17 mouse cellular contexts compared by ENCODE assay signal in genomic region chr11:117438363-117438762, GRCm38 (mm10). TPM values are rescaled to one million over a fixed set of nuclear protein-coding genes. Genes with fewer than 3 reads are reported as not detected.
DNase-seq lines count a peak whose midpoint lies in the region; ATAC-seq and TF ChIP-seq lines count a peak whose summit lies in the region.
"Had no signal": no experiment of that assay in that cellular context is flagged by ENCODE, and none has a peak within 500 bp of the region (broad histone marks: within the 10 kb centered on the region; RNA-seq: fewer than 3 reads in every experiment).

No protein-coding gene starts in this region.

- H3K9me3 ChIP-seq in forebrain, embryonic 11.5 days (ENCODE audit: control insufficient read depth, low read length): no peaks in the 10 kb centered on the region
- H3K9me3 ChIP-seq in forebrain, embryonic 16.5 days (ENCODE audit: control insufficient read depth, low read length): no peaks in the 10 kb centered on the region
- H3K9me3 ChIP-seq in E14TG2a.4 (ENCODE audit: low read length): no peaks in the 10 kb centered on the region
- no peaks in the 10 kb centered on the region for H3K9me3 ChIP-seq in intestine, embryonic 16.5 days (ENCODE audit: control insufficient read depth, low read length)
- H3K9me3 ChIP-seq: heart, embryonic 15.5 days; kidney, embryonic 15.5 days; limb, embryonic 10.5 days; liver, embryonic 12.5 days; lung, embryonic 15.5 days had no signal

- TF ChIP-seq POLR2A in brain, embryonic 14.5 days (IDR thresholded peaks at IDR 0.05; ENCODE audit: borderline replicate concordance, extremely low read depth, insufficient read depth, insufficient read length, poor library complexity, severe bottlenecking): no peak

- H3K4me3 ChIP-seq in forebrain, embryonic 11.5 days (ENCODE audit: low read depth, low read length): no peak overlapping the region
- H3K4me3 ChIP-seq in forebrain, embryonic 16.5 days (replicated peaks; ENCODE audit: low read length): no peak overlapping the region
- H3K4me3 ChIP-seq in E14TG2a.4 (replicated peaks; ENCODE audit: low read length): 0 out of 2 replicates have a peak overlapping the region, but pooled peaks have one; percentile 60
- H3K4me3 ChIP-seq in intestine, embryonic 16.5 days (ENCODE audit: low read length): no peak overlapping the region
- H3K4me3 ChIP-seq: heart, embryonic 15.5 days; kidney, embryonic 15.5 days; limb, embryonic 10.5 days; liver, embryonic 12.5 days; lung, embryonic 15.5 days had no signal

- H3K27me3 ChIP-seq in forebrain, embryonic 11.5 days (ENCODE audit: control insufficient read depth, insufficient read depth, low read length): peaks cover 3% of the 10 kb centered on the region; the same call in 1 of the 2 replicates
- no peaks in the 10 kb centered on the region for H3K27me3 ChIP-seq in forebrain, embryonic 16.5 days (replicated peaks; ENCODE audit: control insufficient read depth, insufficient read depth, low read length)
- peaks cover 19% of the 10 kb centered on the region for H3K27me3 ChIP-seq in E14TG2a.4 (ENCODE audit: insufficient read depth, low read length)
- peaks cover 7% of the 10 kb centered on the region; the same call in 1 of the 2 replicates for H3K27me3 ChIP-seq in intestine, embryonic 16.5 days (replicated peaks; ENCODE audit: control insufficient read depth, insufficient read depth, low read length)

- no peak for DNase-seq in forebrain, embryonic 11.5 days (ENCODE audit: low spot score)
- DNase-seq in brain, embryonic 14.5 days (ENCODE audit: low read depth): peak; percentile 65
- no peak for DNase-seq in cerebellum, postnatal 10 days
- no peak for DNase-seq in ovary, postnatal 10 days (ENCODE audit: low spot score)
- DNase-seq in thymus, postnatal 14 days: no peak
- DNase-seq: adrenal gland, adult 2 months; cerebellum, adult 2 months had no signal

- H3K36me3 ChIP-seq in forebrain, embryonic 11.5 days (ENCODE audit: control insufficient read depth, insufficient read depth, low read length): no peaks in the 10 kb centered on the region
- no peaks in the 10 kb centered on the region for H3K36me3 ChIP-seq in forebrain, embryonic 16.5 days (ENCODE audit: control insufficient read depth, insufficient read depth)
- H3K36me3 ChIP-seq in E14TG2a.4 (ENCODE audit: insufficient read depth, low read length): no peaks in the 10 kb centered on the region
- no peaks in the 10 kb centered on the region for H3K36me3 ChIP-seq in intestine, embryonic 16.5 days (ENCODE audit: control insufficient read depth, insufficient read depth, low read length)
- H3K36me3 ChIP-seq: heart, embryonic 15.5 days; kidney, embryonic 15.5 days; limb, embryonic 10.5 days; liver, embryonic 12.5 days; lung, embryonic 15.5 days had no signal

- H3K9ac ChIP-seq in forebrain, embryonic 11.5 days (ENCODE audit: low read length): peak overlapping the region; percentile 23; the same call in 1 of the 2 replicates
- no peak overlapping the region for H3K9ac ChIP-seq in forebrain, embryonic 16.5 days (replicated peaks; ENCODE audit: low read depth, low read length)
- no peak overlapping the region for H3K9ac ChIP-seq in intestine, embryonic 16.5 days (ENCODE audit: low read depth, low read length)
- H3K9ac ChIP-seq: heart, embryonic 15.5 days; kidney, embryonic 15.5 days; liver, embryonic 12.5 days; lung, embryonic 15.5 days had no signal

- TF ChIP-seq CTCF in E14TG2a.4 (conservative IDR thresholded peaks at IDR 0.05; ENCODE audit: low read length): no peak
- TF ChIP-seq CTCF in brain, embryonic 14.5 days (IDR thresholded peaks at IDR 0.05; ENCODE audit: borderline replicate concordance, extremely low read depth, insufficient read depth, insufficient read length): no peak

- no peak overlapping the region for H3K4me2 ChIP-seq in forebrain, embryonic 11.5 days (ENCODE audit: low read depth, low read length, severe bottlenecking)
- no peak overlapping the region for H3K4me2 ChIP-seq in forebrain, embryonic 16.5 days (ENCODE audit: low read length)
- H3K4me2 ChIP-seq in intestine, embryonic 16.5 days (ENCODE audit: low read depth, low read length): no peak overlapping the region
- H3K4me2 ChIP-seq: heart, embryonic 15.5 days; kidney, embryonic 15.5 days; liver, embryonic 12.5 days; lung, embryonic 15.5 days had no signal

- peak overlapping the region; percentile 62; the same call in 1 of the 2 replicates for H3K27ac ChIP-seq in forebrain, embryonic 11.5 days (ENCODE audit: low read depth, low read length)
- no peak overlapping the region for H3K27ac ChIP-seq in forebrain, embryonic 16.5 days (ENCODE audit: low read length)
- H3K27ac ChIP-seq in intestine, embryonic 16.5 days (ENCODE audit: low read length): no peak overlapping the region
- H3K27ac ChIP-seq: heart, embryonic 15.5 days; kidney, embryonic 15.5 days; limb, embryonic 10.5 days; liver, embryonic 12.5 days; lung, embryonic 15.5 days had no signal

- H3K4me1 ChIP-seq in forebrain, embryonic 11.5 days (replicated peaks; ENCODE audit: control insufficient read depth, insufficient read depth, low read length): peaks cover 30% of the 10 kb centered on the region
- peaks cover 34% of the 10 kb centered on the region for H3K4me1 ChIP-seq in forebrain, embryonic 16.5 days (replicated peaks; ENCODE audit: control insufficient read depth, insufficient read depth, low read length)
- peaks cover 86% of the 10 kb centered on the region for H3K4me1 ChIP-seq in E14TG2a.4 (replicated peaks; ENCODE audit: low read depth, low read length)
- H3K4me1 ChIP-seq in intestine, embryonic 16.5 days (ENCODE audit: control insufficient read depth, insufficient read depth, low read length): peaks cover 4% of the 10 kb centered on the region
- H3K4me1 ChIP-seq: liver, embryonic 12.5 days had no signal

- no peak for ATAC-seq in forebrain, embryonic 11.5 days (replicated peaks; ENCODE audit: low FRiP score)
- no peak for ATAC-seq in forebrain, embryonic 16.5 days
- ATAC-seq in intestine, embryonic 16.5 days: peak; percentile 55; the same call in 1 of the 2 replicates
- ATAC-seq: liver, embryonic 12.5 days had no signal

- 19% methylated on average over 6 of the region's 6 CpGs for WGBS in forebrain, embryonic 11.5 days
- WGBS in forebrain, embryonic 16.5 days: 21% methylated on average over 6 of the region's 6 CpGs
- WGBS in intestine, embryonic 16.5 days: 32% methylated on average over 6 of the region's 6 CpGs

RNA-seq across cellular contexts. Expression of gene Gm11733, which starts 45.8 kb away (rescaled TPM):
- polyA plus RNA-seq in forebrain, embryonic 11.5 days (2014; fragmentation: Nextera tagmentation; extraction: Ambion mirVana): not detected in 2 replicates
- polyA plus RNA-seq in forebrain, embryonic 16.5 days (2015; fragmentation: Nextera tagmentation; extraction: Ambion mirVana): 0.14 TPM in 1 of 2 replicates, not detected in the other
- polyA plus RNA-seq in brain, embryonic 14.5 days (2012; rRNA removed): 0.09 and 0.12 TPM in 2 replicates
- polyA plus RNA-seq in intestine, embryonic 16.5 days (2015; fragmentation: Nextera tagmentation; extraction: Ambion mirVana): 0.05 TPM in 1 of 2 replicates, not detected in the other
- polyA plus RNA-seq: adrenal gland, adult 2 months; gonadal fat pad, adult 2 months; heart, embryonic 15.5 days; kidney, embryonic 15.5 days; limb, embryonic 10.5 days; liver, embryonic 12.5 days; thymus, postnatal 0 days had no signal
